Mouse (Mus musculus): ENCODE results near the gene Ccni.
A peak's percentile ranks its signal among the peaks of the same experiment; 100 is the strongest.

Ccni gene

DNA sequence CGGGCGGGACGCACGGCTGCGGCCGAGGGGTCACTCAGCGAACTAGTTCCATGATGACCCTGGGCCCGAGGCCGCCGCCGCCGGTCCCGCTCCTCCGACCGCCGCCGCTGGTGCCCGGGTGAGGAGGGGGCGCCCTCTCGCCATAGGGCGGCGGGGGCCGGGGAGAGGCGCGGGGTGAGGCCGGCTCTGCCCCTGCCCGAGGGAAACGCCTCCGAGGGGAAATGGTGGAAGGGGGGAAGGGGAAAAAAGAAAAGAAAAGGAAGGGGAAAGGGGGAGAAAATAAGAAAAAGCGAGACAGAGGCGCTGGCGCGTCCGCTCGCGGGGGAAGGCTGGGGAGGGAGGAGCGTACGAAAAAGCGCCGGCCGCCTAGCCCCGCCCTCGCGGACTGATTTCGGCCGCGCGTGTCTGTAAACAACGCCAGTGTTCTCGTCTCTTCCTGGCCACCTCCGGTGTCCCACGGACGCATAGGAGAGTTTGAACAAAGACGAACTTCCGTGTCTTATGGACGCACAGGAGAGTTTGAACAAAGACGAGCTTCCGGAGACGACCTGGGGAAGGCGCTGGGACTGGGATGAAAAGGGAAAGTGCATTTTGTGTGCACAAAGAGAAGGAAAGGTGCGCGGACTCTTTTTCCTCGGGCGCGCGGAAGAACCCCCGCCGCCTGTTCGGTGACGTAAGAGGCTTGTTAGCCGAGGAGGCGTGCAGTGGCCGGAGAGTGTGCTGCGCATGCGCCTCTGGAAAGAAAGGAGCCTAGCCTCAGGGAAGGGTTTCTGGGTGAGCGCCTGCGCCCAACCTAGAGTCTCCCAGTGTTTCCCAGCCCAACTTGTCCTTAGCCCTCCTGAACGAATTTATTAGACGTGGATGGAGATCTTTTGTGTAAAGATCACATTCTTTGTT is at the start of gene Ccni, which contains the start of gene 2010109A12Rik:
Gene Ccni (minus strand): TSS at position 387 of the 897 bp plus-strand sequence.
Gene 2010109A12Rik (plus strand): TSS at position 410 of the 897 bp plus-strand sequence.
- peak; percentile 96 for DNase-seq

DNA sequence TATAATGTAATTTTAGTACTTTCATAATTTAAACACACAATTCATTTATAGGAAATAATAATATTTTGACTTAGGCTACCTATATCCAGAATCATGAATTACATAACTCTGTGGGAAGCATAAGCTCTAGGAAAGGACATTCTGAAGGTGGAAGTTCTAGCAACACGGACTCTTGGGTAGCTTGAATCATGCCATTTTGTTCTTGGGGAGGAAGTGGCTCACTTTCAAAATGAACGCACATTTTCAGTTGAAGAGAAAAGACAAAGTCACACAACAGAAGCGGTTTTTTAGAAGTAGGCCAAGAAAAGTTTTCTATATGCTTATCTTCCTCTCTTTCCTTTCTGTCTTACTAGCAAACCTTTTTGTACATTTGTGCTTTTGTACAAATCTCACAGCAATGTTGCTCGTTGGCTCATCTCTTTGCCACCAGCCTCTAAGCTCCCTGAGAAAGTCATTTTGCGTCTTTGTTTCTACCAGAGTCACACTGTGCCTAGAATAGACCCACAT is 49.5 kb upstream of the Ccni start:
- no peak for DNase-seq

DNA sequence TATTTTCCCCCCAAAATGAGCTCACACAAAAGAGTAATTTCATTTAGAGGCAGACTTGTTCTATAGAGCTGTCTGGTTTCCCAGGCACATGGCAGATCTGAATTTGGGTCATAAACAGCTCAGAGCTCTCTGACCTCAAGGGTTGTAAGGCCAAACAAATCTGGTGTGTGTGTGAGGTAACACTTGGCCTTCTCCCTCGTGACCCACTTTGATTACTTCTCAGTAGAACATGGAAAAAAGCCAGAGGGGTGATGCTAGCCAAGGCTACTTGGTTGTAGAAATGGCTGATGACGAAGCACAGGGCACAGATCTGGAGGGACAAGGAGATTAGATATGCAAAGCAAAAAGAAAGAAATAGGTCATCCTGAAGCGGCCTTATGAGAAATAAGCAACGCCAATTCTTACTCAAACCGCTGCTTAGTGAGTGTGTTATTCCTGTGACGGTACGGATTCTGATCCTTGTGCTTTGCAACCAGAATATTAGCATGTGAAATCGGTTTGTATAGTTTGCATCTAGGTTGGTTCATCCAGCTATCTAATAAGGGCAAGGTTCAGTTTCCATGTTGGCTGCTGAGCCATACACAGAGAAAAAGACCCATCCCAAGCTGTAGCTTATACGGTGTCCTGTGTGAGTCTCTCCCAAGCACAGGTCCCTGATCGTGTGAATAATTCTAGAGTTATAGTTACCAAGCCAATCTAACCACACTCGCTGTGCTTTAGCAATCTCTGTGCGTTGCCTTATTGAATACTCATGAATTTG is 44.9 kb upstream of the Ccni start:
- peak; percentile 71 for DNase-seq

DNA sequence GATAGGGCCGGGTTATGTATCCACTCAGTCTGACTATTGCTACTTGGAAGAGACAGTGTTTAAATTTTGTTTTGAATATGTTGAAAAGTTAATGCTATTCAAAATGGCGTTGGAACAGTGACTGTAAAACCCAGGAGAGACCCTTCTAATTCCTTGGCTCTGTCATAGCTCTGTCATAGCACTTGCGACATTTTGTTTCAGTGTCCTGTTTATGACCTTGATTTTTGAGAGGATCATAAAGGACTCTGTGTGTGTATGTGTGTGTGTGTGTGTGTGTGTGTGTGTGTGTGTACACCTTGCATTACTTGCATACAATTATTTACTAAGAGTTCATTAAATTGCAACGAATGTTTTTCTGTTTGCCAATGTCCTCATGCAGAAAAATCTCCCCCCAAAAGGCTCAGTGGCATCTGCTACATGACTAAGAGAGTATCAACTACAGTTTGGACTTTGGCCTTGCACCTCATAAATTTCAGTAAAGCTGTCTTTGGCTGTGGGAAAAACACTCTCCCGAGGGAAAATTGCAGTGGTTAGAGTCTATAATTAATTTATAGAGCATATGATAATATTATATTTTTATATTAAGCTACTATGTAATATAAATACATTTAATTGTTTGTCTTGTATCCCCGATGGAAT is 43.8 kb upstream of the Ccni start:
- DNase-seq: no peak

DNA sequence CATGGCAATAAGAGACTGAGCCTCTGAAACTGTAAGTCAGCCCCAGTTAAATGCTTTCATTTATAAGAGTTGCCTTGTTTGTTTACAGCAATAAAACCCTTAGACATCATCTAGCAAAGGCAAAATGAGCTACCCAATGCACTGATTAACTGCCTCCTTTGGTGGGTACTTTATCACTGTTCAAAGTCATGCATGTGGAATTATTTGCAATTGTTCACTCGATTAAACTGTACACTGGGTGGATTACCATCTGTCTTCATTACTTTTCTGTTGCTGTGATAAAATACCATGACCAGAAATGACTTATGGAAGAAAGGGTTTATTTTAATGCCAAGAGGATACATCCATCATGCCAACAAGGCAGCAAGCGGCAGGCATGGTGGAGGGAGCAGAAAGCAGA is 39.0 kb upstream of the Ccni start:
- no peak for DNase-seq

DNA sequence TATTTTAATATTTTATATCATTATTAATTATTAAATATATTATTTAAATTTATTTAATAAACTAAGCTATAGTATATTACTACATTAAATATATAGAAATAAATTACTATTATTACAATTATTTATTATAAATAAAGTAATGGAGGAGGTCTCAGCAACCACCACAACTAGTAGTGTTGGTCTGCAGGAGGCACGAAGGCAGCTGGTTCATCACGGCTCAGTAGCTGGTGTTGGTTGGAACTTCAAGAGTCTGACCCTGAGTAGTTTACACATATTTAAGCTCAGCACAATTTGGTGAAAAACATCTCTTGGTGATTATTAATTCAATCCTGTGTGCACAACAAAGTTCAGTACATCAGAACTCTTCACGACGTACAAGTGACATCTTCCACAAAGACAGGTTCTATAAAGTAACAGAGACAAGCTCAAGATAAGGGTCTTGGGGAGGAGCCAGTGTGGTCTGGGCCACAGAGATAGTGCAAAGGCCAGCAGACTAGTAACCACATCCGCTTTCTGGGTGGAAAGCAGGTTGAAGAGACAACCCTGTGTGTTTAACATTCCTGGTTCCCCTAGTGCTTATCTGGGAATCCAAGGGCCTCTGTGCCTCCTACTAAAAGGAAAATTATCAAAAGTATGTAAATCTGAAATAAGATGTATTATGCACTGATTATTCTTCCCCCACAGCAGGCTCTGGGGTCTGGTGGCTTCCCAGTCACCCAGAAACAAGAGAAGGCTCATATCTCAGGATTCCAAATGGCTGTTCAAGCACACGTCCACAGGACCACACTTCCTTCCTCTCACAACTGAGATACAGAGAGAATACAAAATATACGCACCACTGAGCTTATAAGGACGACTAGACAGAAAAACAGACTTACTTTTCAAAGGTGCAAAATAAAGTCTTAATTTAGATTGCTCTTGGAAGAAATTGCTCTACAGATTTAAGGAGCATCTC is 33.6 kb upstream of the Ccni start:
- DNase-seq: no peak

DNA sequence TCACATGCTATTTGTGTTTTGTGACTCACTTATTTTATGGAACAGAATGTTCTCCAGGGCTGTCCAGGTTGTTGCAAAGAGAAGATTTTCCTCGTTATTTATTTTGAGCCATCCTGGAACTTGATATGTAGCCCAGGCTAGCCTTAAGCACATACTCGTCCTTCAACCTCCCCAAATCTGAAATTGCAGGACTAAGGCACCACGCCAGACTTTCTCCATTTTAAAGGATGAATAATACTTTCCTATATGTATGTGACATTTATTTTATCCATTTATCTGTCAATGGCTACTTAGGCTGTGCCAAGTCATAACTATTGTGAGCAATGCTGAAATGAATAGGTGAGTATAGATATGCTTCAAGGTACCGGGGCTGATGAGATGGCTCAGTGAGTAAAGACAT is 30.2 kb upstream of the Ccni start:
- no peak for DNase-seq

DNA sequence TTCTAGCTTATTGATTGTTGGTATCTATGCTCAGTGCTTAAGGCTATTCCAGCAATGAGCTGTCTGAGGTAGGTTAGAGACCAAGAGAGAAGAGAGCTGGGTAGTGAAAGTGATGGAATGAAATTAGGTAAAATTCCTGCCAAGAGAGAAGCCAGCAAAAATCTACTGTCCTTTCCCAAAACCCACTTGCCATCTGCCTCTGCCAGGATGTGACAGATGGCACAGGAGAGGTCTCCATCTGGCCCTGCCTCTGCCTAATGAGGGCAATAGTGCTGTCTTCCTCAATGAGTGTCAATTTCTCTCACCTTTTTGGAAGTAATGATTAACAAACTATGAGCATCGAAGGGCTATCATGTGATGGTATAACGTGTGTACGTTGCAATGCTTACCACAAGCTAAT is 29.6 kb upstream of the Ccni start:
- DNase-seq: no peak

DNA sequence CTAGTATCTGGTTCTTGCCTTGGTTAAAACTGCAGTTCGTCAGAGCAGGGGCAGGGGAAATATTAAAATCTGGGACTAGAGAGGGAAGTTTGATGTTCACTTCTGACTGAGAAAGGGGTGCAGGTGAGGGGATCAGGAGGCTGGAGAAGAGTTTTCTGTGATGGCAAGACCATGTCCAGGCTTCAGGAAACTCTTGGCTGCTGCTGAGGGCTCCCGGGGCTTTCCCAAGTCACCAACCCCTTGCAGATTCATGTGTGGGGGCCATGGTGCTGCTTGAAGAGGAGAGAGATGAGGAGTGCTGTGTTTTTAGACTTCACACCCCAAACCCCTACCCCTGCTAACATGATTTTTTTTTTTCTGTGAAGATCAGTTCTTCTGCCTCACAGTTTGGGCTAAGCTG is 28.3 kb upstream of the Ccni start:
- no peak for DNase-seq

DNA sequence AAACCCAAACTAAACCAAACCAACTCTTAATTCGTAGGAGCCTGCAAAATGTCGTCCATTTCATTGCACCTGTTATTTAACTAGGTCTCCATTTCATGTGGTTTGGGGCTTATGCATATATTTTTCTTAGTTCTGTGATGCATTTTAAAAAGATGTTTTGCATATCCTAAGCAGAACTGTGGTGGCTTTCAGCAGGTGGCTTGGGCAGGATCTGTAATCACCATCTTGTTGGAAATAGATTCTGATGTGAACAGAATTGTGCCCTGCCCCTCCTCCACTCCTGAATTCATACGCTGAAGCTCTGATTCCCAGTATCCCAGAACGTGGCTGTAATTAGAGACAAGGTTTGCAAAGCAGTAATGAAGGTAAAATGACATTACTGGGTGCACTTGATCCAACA is 27.8 kb upstream of the Ccni start:
- DNase-seq: no peak

DNA sequence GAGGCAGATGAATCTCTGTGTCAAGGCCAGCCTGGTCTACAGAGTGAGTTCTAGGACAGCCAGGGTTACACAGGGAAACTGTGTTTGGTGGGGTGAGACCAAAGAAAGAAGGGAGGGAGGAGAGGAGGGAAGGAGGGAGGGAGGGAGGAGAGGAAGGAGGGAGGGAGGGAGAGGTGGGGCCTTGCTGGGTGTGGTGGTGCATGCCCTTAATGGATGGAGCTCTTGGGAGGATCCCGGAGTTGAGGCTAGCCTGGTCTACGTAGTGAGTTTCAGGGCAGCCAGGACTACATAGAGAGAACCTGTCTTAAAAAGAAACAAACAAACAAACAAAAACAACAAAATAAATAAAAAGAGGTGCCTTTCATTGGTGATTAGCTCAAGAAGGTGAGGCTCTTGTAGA is 26.5 kb upstream of the Ccni start:
- DNase-seq: no peak

DNA sequence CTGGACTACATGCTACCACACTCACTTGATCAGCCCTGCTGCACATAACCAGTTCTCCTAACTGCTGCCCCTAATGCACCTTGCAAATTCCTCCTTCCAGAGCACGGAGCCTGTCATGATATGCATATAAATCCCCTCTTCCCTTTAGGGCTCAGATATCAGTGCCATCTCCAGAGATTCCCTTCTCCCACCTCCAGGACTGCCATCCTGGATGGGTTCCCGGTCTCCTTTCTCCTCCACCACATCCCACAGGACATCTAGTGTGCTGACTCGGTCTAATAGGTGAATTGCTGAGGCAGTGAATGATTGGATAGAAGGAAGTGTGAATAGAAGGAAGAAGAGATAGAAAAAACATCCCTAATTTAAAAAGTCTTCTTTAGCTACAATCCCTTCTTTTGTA is 25.4 kb upstream of the Ccni start:
- DNase-seq: no peak

DNA sequence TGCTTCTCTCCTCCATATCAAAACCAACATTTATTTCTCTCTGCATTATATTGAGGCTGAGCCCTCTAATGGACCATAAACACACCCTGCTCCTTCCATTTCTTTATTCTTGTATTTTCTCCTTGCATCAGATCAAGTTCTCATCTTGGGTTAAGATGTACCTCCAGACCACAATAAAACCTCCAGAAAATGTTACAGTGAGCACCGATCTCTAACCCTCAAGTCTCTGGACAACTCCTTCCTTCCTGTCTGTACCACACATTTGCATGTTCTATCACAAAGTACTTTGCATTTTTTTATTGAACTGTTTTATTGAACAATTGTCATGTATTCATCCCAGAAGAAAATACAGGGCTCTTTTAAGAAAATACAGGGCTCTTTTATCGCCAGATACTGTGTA is 23.2 kb upstream of the Ccni start:
- no peak for DNase-seq

DNA sequence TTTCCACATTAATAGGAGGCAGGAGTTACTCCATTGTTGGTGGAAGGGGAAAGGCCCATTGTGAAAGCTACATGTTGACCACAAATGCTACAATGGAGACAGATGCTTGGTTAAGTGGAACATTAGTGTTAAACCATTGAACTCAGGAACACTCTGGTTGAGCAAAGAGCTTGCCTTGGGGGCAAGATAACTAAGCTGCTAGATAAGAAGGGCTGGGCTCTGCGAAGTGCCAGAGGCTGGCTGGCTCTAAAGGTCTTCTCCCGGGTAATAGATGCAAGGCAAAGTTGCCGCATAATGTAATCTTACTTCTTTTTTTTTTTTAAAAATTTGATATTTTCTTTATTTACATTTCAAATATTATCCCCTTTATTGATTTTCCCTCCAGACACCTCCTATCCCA is 20.9 kb upstream of the Ccni start:
- DNase-seq: no peak

DNA sequence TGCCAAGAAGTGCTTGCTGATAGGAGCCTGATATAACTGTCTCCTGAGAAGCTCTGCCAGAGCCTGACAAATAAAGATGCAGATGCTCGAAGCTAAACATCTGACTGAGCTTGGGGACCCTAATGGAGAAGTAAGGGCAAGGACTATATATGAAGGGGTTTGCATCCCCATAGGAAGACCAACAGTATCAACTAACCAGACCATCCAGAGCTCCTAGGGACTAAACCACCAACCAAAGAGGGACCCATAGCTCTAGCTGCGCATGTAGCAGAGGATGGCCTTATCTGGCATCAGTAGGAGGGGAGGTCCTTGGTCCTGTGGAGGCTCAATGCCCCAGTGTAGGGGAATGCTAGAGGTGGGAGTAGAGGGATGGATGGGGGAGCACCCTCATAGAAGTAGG is 18.3 kb upstream of the Ccni start:
- DNase-seq: no peak

DNA sequence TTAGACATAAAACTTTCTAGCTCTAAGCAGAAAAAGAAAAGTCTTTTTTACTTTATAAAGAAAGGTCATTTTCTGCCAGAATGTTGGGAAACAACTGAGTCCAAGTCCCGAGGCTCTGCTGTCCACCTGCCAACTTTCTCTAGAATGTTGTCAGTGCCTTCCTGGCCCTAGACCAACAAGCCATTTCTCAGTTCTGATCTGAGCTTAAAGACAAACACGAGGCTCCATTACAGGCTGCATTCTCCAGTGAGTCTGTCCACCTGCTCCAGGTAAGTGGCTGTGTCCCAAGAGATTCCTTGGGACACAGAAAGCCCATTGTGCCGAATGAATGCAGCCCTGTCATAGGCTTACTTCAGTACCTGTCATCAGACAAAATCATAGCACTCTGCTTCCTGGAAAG is 15.4 kb upstream of the Ccni start:
- peak; percentile 59 for DNase-seq

DNA sequence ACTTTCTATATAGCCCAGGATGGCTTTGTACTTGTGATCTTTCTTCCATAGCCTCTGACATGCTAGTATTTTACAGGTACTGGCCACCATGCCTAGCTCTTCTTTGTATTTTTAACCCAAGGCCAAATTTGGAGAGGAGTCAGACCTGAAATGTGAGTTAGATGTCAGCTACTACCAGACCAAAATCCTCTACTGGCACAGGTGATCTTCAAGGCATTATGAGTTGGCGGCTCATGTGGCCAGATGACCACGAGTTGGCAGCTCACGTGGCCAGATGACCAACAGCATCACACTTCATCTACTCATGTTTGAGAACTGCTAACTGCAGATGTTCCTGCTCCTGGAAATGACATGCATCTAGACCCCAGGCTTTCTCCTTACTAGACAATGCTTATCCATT is 12.1 kb upstream of the Ccni start:
- no peak for DNase-seq

DNA sequence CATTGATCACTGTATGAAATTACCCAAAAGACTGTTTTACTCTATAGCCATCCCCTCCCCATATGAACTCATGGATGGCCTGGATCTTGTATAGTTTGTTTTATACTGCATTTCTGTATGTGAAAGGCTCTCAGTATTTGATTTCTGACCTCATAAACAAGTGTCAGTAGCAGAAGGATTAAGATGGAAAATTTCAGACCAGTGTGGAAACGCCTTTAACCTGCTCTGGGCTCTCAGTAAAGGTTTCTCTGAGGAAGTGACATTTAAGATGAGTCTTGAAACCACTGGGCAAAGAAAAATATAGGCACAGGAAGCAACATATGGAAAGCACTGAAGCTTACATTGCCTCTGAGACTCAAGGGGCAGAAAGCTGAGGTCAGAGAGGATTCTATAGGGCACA is 1.3 kb upstream of the Ccni start:
- DNase-seq: no peak

DNA sequence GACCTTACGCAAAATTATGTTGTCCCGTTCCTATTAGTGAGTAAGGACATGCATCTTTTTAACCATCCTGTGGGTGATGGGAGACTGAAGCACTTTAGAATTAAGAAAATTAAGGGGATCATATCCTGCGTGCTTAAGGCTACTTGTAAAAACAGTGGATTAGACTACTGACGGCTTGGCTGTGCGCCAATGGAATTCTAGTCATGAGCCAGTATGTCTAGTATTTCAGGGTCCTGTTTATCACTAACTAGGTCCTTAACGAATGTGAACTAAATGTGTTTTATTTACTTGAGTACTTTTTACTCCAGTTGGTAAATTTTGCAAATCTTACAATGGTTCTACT is 682 bp upstream of the Ccni start:
- DNase-seq: peak; percentile 47

DNA sequence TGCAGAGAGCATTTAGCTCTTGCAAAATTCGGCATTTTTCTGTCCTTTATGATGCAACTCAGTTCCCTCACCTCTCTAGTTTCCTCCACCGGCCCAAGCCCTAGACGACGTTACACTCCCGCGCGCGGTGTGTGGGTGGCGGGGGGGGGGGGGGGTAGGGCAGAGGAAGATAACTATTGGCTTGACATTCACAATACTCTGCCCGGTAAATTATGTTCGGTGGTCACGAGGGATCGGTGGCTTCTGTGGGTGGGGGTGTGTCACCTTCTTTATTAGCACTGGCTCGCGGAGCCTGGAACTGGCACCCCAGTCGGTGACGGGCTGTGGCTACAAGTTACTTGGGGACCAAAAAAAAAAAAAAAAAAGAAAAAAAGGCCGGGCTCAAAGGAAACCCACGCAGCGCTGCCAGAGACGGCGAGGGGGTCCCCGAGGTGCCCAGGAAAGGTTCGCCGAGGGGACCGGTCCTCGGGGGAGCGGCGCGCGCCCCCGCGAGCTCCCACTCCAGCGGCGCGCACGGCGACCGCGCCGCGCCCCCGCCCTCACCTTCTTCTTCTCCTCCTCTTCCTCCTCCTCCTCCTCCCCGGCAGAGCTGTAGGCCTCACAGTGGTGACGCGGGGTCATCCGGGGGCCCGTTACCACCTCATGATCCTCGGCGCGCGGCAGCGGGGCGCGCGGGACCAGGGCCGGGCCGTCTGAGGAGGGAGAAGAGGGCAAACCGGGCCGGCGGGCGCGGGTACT is 755 bp downstream of the Ccni start:
- peak; percentile 60 for DNase-seq

DNA sequence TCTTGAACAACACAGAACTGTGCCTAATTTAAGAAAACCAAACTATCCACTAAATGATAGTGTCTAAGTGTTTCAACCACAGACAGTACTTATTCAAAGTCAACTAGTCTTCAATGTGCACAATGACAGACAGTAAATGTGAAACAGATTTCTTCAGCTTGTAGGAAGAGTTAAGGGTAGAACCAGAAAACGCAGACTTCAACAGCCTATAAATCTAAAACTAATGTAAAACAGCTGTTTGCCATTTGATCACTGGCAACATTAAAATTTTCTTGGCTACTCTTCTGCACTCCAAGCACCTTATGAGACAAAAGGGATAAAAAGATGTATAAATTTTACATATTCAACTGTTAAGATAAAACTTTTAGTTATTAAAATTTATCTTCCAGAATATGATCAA is 5.1 kb downstream of the Ccni start:
- DNase-seq: no peak

DNA sequence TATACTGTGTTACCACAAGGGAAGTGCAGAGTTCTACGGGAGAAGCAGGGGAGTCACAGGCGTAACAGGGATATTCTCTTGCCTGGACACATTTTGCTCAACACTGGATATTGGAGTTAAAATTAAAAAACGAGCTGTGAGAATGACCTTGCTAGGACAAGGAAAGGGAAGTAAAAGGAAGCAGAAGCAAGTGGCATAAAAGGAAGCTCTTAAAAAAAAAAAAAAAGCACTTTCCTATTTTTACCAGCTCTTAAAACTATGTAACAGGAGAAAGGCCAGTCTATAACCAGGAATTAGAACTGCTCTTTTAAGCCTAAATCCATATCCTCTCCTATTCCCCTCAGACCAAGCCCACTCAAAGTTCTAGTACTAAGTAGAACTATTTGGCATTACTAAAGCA is 8.1 kb downstream of the Ccni start:
- DNase-seq: no peak
